Mouse (Mus musculus): ENCODE results near the gene Unc119b. TPM values are rescaled to one million over a fixed set of nuclear protein-coding genes. Genes with fewer than 3 reads are reported as not detected.
"Not testable (repeated sequence)": the region's sequence is repeated elsewhere in the genome, so short reads cannot be mapped to it uniquely, and the experiment has no call there.

Unc119b gene
- total RNA-seq, 2 experiments from 2014 or later, result 23.4 to 28.1 TPM

DNA sequence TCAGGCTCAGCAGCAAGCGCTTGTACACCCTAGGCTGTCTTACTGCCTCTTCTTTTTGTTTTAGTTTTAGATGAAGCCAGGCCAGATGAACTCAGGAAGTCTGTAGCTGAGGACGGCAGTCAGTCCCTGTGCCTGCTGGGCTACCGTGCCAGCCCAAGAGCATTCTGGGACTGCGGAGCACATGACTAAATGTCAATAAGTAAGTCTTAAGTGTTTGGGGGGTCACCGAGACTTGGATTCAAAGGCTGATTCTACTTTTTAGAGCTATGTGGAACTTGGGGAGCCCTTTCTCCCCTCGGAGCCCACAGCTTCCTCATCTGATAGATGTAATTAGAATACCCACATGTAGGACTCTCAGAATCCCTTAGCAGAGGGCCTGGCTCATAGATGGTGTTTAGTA is 25.9 kb upstream of the Unc119b start:
- no peak for DNase-seq (ENCODE audit: low spot score in 2 of 2)

DNA sequence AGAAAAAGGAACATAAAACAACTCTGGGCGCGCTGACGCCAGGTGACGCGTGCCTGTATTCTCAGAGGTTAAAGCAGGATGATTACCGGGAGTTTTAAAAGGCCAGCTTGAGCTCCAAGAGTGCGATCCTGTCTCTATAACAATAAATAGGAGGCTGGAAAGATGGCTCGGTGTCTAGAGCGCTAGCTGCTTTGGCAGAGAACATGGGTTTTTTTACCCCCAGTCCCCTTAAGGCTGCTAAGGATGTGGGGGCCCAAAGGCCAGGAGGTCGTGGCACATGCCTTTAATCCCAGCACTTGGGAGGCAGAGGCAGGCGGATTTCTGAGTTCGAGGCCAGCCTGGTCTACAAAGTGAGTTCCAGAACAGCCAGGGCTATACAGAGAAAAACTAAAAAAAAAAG is 24.4 kb upstream of the Unc119b start:
- DNase-seq (ENCODE audit: low spot score in 2 of 2), result no peak
- intact Hi-C loops (cut with DNase I), result no loop called here

More for the DNA sequence above, 25.9 kb upstream of the Unc119b start:
- intact Hi-C loops (cut with DNase I), result loop anchor here (5.0 to 10.0 kb wide), 2 partner anchors 33 to 186 kb away; partner anchors contain the start of gene Hnf1a

DNA sequence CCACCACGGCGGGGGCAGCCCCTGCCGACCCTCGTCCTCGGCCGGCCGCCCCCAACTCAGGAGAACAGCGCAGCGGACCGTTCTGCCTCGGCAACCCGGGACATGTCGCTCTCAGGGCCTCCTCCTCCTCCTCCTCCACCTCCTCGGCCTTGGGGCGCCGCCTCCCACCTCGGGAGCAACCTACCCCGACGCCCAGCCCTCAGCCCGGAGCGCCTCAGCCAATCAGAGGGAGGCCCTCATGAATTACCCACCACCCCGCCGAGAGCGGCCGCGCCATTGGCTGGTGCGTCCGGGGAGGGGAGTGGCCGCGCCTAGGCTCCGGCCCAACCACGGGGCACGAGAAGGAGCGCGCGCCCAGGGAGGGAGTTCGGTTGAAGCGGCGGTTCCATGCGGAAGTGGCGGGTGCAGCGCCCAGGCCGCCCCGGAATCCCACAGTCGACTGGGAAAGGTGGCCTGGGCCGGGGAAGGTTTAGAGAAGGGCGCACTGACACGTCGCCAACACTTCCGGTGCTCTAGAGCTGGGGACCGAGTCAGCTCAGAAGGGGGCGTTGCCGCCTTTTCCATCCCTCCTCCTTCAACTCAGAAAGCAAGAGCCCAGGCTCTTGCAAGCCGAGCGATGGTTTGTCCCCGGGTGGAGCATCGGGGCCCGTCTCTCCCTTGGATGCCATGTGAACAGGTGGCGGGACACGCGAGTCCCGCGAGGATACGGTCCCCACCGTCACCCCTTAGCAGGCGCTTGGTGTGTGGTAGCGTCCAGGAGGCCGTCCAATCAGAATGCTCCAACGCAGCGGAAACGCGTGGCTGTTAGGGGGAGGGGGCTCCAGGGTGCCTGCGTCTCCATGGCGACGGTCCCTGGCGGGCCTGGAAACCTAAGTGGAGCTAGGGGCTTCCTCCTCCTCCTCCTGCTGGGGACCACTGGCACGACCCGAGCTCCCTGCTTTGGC is 23.5 kb upstream of the Unc119b start, which contains the start of gene Mlec:
Mlec (minus strand) TSS at position 140 of the 944 bp plus-strand sequence.
- intact Hi-C loops (cut with DNase I), result no loop called here

DNA sequence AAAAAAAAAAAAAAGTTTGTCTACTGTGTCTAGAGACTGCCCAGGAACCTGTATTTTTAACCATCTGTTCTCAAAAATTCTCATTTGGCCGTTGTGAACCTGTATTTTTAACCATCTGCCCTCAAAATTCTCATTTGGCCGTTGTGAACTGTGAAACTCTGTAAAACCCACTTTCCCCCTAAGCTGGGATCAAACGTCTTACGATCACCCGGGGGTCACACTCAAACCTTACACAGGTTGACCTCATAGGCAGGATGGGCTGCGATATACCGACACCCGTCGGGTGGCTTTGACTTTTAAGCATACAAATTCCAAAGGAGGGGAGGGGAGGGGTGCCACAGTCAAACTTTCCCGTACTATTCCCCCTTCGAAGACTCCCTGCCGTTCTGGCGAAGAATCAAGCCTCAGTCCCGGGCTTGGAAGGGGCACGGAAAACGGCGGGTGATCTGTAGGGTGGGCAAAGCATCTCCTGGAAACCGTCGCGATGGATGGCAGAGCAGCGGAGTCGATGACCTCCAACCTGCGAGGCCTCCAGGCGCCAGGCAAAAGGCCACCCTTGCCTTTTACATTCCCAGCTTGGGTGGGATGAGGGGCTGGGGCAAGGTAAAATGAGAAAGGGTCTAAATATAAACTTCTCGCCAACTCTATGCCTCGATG is 22.3 kb upstream of the Unc119b start:
- no peak for DNase-seq (ENCODE audit: low spot score in 2 of 2)
- intact Hi-C loops (cut with DNase I), result no loop called here

More for the DNA sequence above, 23.5 kb upstream of the Unc119b start, which contains the start of gene Mlec:
- peak; percentile 98 to 99 for DNase-seq (ENCODE audit: low spot score in 2 of 2)

DNA sequence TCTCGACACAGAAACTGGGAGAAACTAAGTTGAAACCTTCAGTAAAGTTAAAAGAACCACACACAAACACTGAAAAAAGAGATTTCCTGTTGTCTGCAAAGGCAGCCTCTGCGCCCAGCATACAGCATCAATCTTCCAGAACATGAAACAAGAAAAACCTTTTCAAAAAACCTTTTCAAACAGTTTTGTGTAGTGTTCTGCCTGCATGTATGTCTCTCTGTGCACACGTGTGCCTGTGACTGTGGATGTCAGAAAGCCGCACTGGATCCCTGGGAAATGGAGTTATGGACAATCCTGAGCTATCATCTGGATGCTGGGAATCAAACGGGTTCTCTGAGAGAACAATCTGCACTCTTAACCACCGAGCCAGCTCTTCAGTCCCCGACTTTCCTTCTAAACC is 21.6 kb upstream of the Unc119b start:
- intact Hi-C loops (cut with DNase I), result no loop called here
- DNase-seq (ENCODE audit: low spot score in 2 of 2), result no peak

DNA sequence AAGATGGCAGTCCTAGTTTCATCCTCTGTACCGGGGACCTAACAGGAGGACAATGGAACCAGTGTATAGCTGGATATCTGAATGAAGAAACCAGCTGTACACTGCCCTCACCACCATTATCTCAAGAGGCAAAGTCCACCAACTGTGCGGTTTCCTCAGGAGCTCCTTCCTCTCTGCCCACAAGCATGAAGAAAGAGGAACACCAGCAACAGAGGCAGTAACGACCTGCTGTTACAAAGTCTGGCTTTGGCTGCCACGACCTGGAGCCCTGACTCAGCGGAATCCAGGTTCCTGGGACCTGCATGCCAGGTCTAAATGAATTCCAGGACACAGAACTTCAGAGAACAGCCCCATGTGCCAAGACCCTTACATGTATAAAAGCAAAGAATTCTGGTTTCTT is 21.1 kb upstream of the Unc119b start:
- intact Hi-C loops (cut with DNase I), result no loop called here
- no peak for DNase-seq (ENCODE audit: low spot score in 2 of 2)

DNA sequence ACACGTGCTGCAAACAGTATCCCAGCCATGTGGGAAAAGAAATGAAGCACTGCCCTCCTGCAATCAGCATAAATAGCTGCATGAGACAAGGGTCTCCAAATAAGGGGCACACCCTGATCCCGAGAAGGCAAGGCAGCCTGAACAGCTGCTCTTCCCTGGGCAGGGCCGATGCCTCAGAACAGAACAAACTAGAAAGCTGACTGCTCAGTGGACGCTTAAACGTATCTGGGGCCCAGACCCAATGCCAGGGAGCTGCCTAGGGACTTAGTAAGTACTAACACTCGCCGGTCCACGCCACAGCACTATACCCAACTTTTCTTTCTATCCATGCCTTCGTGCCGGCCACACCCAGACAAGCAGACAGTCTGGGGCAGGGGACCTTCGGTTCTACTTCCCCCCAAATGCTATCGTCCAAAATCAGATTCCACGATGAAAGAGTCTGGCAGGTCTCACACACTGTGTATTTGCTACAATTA is 20.4 kb upstream of the Unc119b start:
- intact Hi-C loops (cut with DNase I), result no loop called here
- no peak for DNase-seq (ENCODE audit: low spot score in 2 of 2)

DNA sequence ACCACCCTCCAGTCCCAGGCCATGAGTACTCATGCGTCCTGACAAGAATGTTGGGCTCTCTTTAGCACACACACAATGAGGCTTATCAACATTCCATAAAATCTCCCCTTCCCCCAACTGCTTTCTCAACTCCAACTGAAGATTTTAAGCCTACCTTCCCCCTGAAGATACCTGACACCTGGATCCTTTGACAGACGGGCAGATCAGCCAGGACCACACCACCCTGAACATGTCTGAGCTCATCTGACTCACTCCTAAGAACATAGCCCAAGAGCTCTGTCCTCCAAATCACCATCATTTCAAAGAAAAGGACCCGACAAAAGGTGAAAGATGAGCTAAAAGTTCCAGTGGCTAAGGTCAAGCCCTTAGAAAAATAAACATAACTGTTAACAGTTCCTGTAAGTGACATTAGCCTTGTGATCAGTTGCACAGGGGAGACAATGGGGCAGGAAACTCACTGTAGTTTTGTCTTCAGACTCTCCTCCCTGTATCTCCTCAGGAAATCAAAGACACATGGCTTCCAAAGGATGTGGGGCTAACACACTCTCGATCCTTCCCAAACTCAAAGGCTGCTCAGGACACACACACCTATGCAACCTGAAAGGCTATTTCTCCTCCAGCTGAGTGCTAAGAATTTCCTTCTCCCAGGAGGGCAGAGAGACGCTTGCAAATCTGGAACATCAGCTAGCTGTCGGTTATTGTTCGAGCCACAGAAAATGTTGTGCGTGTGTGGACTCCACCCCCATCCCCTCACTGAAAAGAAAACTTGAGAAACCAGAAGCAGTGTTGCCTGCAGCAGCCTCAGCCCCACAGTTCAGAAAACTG is 17.6 kb upstream of the Unc119b start:
- intact Hi-C loops (cut with DNase I), result no loop called here
- DNase-seq (ENCODE audit: low spot score in 2 of 2), result no peak

DNA sequence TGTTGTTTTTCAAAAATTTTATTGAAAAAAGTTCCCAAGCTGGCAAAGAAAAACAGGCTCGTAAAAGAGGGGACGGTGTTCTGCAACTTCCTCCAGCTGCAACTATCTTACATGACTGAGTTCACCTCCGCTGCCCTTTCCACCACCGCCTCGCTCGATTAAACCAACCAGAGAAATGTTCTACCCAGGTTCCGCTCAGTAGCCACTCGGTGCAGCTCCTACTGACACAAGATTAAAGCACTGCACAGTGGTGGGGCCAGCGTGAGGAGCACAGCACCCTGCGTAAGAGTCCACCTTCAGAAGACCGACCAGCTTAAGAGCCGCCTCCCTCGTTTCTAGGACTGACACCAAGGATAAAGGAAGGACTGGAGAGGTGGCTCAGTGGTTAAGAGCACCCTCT is 16.7 kb upstream of the Unc119b start:
- no peak for DNase-seq (ENCODE audit: low spot score in 2 of 2)
- intact Hi-C loops (cut with DNase I), result no loop called here

DNA sequence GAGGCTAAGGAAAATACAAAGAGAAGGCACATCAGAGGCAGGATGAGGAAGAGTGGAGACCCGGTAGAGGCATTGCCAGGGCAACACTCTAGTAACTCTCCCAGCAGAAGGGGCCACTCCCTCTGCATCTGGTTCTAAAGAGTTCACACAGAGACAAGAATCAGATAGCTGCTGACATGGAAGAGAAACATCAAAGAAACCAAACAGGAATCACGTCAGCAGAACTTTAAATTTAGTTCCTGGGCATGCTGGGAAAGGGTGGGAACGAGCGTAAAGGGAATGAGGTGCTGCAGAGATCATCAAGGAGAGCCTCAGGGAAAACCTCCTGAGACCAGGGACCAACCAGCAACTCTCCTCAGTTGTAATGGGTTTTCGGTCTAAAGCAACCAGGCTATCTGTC is 16.2 kb upstream of the Unc119b start:
- intact Hi-C loops (cut with DNase I), result no loop called here
- DNase-seq (ENCODE audit: low spot score in 2 of 2), result no peak

DNA sequence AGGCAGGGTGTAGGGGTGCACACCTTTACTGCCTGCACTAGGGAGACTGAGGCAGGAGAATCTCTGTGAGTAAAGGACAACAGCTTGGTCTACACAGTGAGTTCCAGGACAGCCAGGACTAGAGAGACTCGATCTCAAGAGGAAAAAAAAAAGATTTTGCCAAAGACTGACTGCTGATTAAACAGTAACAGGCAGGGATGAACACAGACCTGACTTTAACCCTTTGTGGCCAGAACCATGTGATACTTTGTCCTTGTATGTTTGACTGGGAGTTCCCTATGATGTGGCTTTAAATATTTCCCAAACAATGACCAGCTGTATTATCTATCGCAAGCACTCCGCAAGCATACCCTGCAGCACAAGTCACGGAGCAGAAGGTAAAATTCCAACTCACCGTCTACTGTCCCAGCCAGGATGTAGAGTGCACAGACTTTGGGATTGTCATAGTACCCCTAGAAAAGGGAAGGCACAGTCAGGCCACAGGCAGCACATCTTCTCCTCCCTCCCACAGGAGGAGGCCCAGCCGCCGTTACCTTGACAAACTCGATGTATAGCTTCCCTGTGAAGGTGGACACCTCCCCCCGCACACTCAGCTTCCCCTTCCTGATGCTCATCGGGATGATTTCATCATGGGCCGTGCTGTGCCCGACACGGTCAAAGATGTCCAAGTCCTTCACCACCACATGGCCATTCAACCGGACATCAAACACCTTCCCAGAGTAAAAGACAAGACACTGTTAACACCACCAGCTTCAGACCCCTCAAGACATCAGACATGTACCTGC is 15.1 kb upstream of the Unc119b start:
- DNase-seq (ENCODE audit: low spot score in 2 of 2), result no peak
- intact Hi-C loops (cut with DNase I), result no loop called here

DNA sequence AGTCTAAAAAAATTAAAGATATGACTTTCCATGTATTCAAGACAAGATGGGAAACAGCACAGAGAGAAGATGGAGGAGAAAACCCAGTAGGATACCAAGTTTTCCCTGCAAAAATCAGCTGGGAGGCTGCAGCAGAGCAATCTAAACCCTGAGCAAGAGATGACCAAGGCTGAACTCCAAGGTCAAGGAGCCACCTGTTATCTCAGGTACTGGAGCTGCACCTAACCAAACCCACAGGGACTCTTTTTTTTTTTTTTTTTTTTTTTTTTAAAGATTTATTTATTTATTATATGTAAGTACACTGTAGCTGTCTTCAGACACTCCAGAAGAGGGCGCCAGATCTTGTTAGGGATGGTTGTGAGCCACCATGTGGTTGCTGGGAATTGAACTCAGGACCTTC is 14.1 kb upstream of the Unc119b start:
- intact Hi-C loops (cut with DNase I); DNase-seq (ENCODE audit: low spot score in 2 of 2): not testable (repeated sequence)

DNA sequence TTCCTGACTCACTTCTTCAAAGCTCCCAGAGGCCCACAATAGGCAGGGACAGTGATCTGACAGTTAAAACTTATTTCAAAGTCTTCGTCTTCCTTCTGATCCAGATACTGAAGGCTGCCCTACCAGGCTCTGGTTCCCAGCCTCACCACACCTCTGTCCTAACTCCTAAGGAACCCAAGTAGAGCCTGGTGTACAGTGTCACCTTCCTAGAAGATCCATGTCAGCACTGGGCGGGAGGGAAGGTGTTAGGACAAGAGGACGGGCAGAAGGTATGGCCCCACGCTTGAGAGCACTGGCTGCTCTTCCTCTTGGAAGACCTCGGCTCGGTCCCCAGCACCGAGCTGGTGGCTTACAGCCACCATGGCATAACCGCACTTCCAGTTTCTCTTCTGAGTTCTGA is 13.6 kb upstream of the Unc119b start:
- intact Hi-C loops (cut with DNase I), result no loop called here
- DNase-seq (ENCODE audit: low spot score in 2 of 2), result no peak

DNA sequence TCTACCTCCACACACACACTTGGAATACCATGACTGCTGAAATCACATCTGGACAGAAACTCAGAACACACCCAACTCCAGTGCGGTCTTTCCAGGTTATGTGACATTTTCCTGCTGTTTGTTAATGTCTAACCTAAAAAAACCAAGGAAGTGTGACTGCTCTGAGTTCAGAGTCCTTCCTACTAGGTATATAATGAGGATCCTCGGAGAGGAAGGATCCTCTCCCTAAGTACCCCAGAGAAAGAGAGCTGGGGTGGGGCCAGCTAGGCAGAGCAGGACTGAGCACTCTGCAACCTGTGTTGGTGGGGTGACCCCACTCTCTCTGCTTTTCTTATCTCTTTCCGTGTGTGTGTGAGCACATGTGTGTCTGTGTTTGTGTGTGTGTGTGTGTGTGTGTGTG is 12.6 kb upstream of the Unc119b start:
- no peak for DNase-seq (ENCODE audit: low spot score in 2 of 2)
- intact Hi-C loops (cut with DNase I), result no loop called here

DNA sequence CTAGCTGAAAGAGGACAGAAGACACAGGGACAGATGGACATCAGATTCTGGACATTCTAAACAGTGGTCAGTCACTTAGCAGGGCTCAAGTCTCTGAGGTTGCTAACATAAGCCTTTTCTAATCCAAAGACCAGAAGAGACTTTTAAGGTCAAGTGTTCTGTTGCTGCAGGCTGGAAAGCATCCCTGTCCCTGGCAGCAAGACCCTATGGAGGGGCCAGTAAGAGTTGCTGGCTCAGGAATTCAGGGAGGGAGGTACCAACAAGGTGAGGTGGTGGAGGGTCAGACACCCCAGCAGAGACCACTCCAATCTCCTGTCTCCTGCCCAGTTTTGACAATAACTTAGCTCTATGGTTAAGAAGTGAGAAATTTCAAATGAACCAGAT is 12.0 kb upstream of the Unc119b start:
- intact Hi-C loops (cut with DNase I), result no loop called here
- no peak for DNase-seq (ENCODE audit: low spot score in 2 of 2)

DNA sequence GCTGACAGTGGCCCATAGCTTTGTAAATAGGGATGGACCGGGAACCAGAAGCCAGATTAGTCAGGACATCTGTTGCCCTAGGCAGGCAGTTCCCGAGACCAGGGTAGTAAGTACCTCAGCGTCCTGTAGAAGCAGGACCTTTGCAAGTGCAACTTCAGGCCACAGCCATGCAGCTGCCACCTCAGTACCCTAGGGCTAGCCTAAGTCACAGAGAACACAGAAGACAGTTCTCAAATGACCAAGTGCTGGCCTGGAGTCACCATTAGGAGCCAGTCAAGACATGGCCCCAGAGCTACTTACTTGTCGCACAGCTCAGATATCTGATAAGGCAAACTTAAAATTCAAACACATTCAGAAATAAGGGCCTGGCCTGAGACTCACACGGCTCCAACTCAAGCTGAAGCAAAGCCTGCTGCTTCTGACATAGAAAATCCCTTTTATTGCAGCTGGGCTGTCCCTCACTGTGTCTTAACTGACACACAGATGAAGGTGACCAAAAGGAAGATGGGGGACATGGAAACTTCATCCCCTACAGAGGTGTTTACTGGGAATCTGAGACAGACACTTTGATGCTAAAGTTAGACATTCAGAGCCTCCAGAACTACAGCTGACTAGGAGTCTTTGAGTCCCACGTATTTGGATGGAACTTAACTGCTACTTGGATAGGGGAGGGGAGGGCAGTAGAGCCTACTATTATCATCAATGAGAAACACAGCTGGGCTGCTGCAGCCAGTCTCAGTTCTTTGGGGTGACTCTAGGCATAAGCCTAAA is 11.4 kb upstream of the Unc119b start:
- intact Hi-C loops (cut with DNase I), result no loop called here
- DNase-seq (ENCODE audit: low spot score in 2 of 2), result no peak

DNA sequence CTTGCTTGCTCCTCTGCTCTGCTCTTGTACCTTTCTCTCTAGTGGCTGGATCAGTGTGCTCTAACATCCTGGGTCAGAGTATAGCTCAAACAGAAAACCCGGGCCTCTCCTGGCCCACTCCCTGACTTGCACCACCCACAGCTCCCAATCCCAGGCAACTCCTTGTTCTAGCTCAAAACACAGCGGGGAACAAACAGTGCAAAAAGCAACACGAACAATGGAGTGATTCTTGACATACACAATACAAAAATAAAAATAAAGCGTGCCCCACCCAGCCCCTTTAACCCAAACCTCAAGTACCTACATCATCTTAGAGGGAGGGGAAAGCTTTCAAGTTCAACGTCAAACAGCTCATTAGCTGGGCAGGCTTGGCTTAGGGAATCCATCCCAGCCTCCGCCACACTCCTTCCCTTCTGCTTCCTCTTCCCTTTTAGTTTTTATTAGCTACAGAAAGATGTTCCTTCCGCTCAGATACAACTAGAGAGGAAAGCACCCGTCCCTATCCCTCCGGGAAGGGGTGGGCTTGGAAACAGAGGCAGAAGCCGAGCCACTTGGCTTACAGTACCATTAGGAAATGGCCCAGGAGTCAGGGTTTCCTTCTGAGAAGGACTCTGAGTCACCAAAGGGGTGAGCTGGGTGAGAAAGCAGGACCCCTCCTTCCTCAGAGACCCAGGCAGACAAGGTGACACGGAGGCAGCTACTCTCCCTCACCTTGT is 10.6 kb upstream of the Unc119b start:
- intact Hi-C loops (cut with DNase I), result no loop called here
- DNase-seq (ENCODE audit: low spot score in 2 of 2), result no peak

DNA sequence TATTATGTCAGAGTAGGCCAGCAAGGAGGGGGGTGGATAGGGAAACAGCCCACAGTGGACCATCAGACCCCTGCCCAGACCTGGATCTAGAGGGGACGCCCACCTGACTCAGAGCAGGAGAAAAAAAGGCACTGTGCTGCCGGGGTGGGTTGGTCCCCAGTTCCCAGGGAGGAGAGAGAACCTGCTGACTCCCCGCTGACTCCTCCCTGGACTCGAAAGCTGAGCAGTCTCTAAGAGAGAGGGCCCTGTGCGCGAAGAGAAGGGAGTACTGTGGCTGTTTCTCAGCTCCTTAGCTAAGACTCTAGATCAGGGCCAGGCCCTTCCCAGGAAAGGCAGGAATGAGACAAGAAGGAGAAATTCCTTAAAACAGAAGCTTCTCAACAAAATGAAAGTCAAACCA is 9.7 kb upstream of the Unc119b start:
- intact Hi-C loops (cut with DNase I), result no loop called here
- no peak for DNase-seq (ENCODE audit: low spot score in 2 of 2)
